Comparison of ENCODE assay signal across 17 mouse cellular contexts in genomic region chr4:154766158-154766557, GRCm38 (mm10).
DNase-seq lines count a peak whose midpoint lies in the region; ATAC-seq lines count a peak whose summit lies in the region.
"Had no signal": no experiment of that assay in that cellular context is flagged by ENCODE, and none has a peak within 500 bp of the region (broad histone marks: within the 10 kb centered on the region; RNA-seq: fewer than 3 reads in every experiment).

No protein-coding gene starts in this region.

- no peak for ATAC-seq in cerebellum, adult (ENCODE audit: insufficient number of reproducible peaks, low FRiP score, low TSS enrichment)
- ATAC-seq in forebrain, embryonic 16.5 days = no peak
- ATAC-seq: forebrain, embryonic 14.5 days had no signal

- H3K27ac ChIP-seq in forebrain, embryonic 16.5 days (ENCODE audit: low read length) = no peak overlapping the region
- H3K27ac ChIP-seq: heart, embryonic 13.5 days; liver, embryonic 13.5 days had no signal

- H3K9ac ChIP-seq in forebrain, embryonic 16.5 days (replicated peaks; ENCODE audit: low read depth, low read length) = no peak overlapping the region
- H3K9ac ChIP-seq: heart, embryonic 13.5 days; liver, embryonic 13.5 days had no signal

- H3K27me3 ChIP-seq in forebrain, embryonic 16.5 days (replicated peaks; ENCODE audit: control insufficient read depth, insufficient read depth, low read length) = no peaks in the 10 kb centered on the region

- peak; percentile 4 to 10 for DNase-seq in cerebellum, postnatal 36 days
- DNase-seq in kidney, postnatal 10 days = peak; percentile 65
- no peak for DNase-seq in kidney, adult 9 months
- peak; percentile 55 for DNase-seq in testis, postnatal 10 days (ENCODE audit: low spot score)
- DNase-seq in testis, postnatal 14 days (ENCODE audit: low spot score) = no peak
- no peak for DNase-seq in right cerebral cortex, postnatal 4 days
- DNase-seq: adrenal gland, adult 8-10 months; cerebellum, adult 18-20 months; gastrocnemius, postnatal 14 days; liver, embryonic 13.5 days; spleen, adult 18-20 months; thymus, adult 18-20 months had no signal

- no peaks in the 10 kb centered on the region for H3K9me3 ChIP-seq in forebrain, embryonic 16.5 days (ENCODE audit: control insufficient read depth, low read length)
- H3K9me3 ChIP-seq: heart, embryonic 13.5 days; liver, embryonic 13.5 days; megakaryocyte, embryonic 14.5 days had no signal

- H3K4me1 ChIP-seq in forebrain, embryonic 16.5 days (replicated peaks; ENCODE audit: control insufficient read depth, insufficient read depth, low read length) = no peaks in the 10 kb centered on the region
- H3K4me1 ChIP-seq: liver, embryonic 13.5 days had no signal

- no peaks in the 10 kb centered on the region for H3K36me3 ChIP-seq in forebrain, embryonic 16.5 days (ENCODE audit: control insufficient read depth, insufficient read depth)
- H3K36me3 ChIP-seq: heart, embryonic 13.5 days; liver, embryonic 13.5 days had no signal

- 66% methylated on average over 2 of the region's 2 CpGs for WGBS in forebrain, embryonic 16.5 days

- H3K4me3 ChIP-seq in forebrain, embryonic 16.5 days (replicated peaks; ENCODE audit: low read length) = no peak overlapping the region
- H3K4me3 ChIP-seq: heart, embryonic 13.5 days; liver, embryonic 13.5 days; megakaryocyte, embryonic 14.5 days had no signal

- no peak overlapping the region for H3K4me2 ChIP-seq in forebrain, embryonic 16.5 days (ENCODE audit: low read length)
- H3K4me2 ChIP-seq: heart, embryonic 13.5 days; liver, embryonic 13.5 days had no signal

Comparison
In these comparisons a context has a peak if more than half of its experiments do, and no peak if none do; other contexts are left out.
1. DNase-seq: peak in cerebellum, postnatal 36 days (2 of 2), kidney, postnatal 10 days (single experiment) and testis, postnatal 10 days (single experiment); none in kidney, adult 9 months (single experiment), testis, postnatal 14 days (single experiment) and right cerebral cortex, postnatal 4 days (single experiment).